Mouse (Mus musculus) midbrain, embryonic 13.5 days (tissue): ENCODE data around the gene Nfatc3. TPM values are rescaled to one million over a fixed set of nuclear protein-coding genes. Genes with fewer than 3 reads are reported as not detected.

ENCODE experiments used
- ATAC-seq: fragments of 200-750 bp; cut with Nextera tagmentation; 2 replicates; pipeline ENCODE4 v1.8.0; 2017; ENCODE audit warnings: mild to moderate bottlenecking, moderate TSS enrichment, moderate library complexity
- H3K27ac ChIP-seq: fragments of 300-500 bp; sonication (generic); 2 replicates; pipeline ENCODE4 v1.5.1; 2015; ENCODE audit warnings: inconsistent platforms, mild to moderate bottlenecking, moderate library complexity
- H3K27me3 ChIP-seq: fragments of 300-500 bp; sonication (generic); 2 replicates; pipeline ENCODE4 v1.6.1; 2015; ENCODE audit warnings: mild to moderate bottlenecking, inconsistent platforms
- H3K36me3 ChIP-seq: fragments of 300-500 bp; sonication (generic); 2 replicates; pipeline ENCODE4 v1.6.1; 2015; ENCODE audit warnings: mild to moderate bottlenecking, inconsistent platforms
- H3K4me1 ChIP-seq: fragments of 300-500 bp; sonication (generic); replicated peaks from 2 replicates; pipeline ENCODE4 v1.6.1; 2015; ENCODE audit warnings: inconsistent platforms
- H3K4me2 ChIP-seq: fragments of 300-500 bp; sonication (generic); replicated peaks from 2 replicates; pipeline ENCODE4 v1.6.1; 2015; ENCODE audit warnings: moderate library complexity, mild to moderate bottlenecking, inconsistent platforms
- H3K4me3 ChIP-seq: fragments of 300-500 bp; sonication (generic); replicated peaks from 2 replicates; pipeline ENCODE4 v1.5.1; 2015; ENCODE audit warnings: mild to moderate bottlenecking, inconsistent platforms
- H3K9ac ChIP-seq: fragments of 300-500 bp; sonication (generic); replicated peaks from 2 replicates; pipeline ENCODE4 v1.6.1; 2015; ENCODE audit warnings: mild to moderate bottlenecking, inconsistent platforms
- H3K9me3 ChIP-seq: fragments of 300-500 bp; sonication (generic); 2 replicates; pipeline ENCODE4 v1.6.1; 2016; ENCODE audit warnings: mild to moderate bottlenecking, inconsistent platforms
- WGBS: fragments of 180-500 bp; shearing (Covaris S2); methylation state at CpG from one replicate; pipeline ENCODE4 v1.1.7; 2015; 5-methylcytosine and 5-hydroxymethylcytosine counted together
- polyA plus RNA-seq: library from polyadenylated mRNA; unstranded; fragments of >200 nt; fragmentation: Nextera tagmentation; extraction: Ambion mirVana; gene quantifications from 2 replicates; pipeline ENCODE4 v1.2.1, GENCODE M21; 2015

Gene Nfatc3
- polyA plus RNA-seq, 1 experiment from 2014 or later = 4.4 TPM

GRCm38 (mm10) chr8:106138616-106139015 is 80.0 kb downstream of the Nfatc3 start:
- Histone ChIP-seq H3K4me1 (peaks cover 29% of the 10 kb centered on the region), H3K36me3 (no peaks in the 10 kb centered on the region), H3K27ac (no peak overlapping the region), H3K9ac (0 out of 2 replicates have a peak overlapping the region, but pooled peaks have one; percentile 52), H3K9me3 (no peaks in the 10 kb centered on the region), H3K27me3 (peaks cover 69% of the 10 kb centered on the region), H3K4me2 (peak overlapping the region; percentile 76), H3K4me3 (peak overlapping the region; percentile 46)
- 20% methylated on average over 7 of the region's 7 CpGs for WGBS
- ATAC-seq = no peak

GRCm38 (mm10) chr8:106140191-106140590 is 81.6 kb downstream of the Nfatc3 start:
- Histone ChIP-seq H3K27ac (no peak overlapping the region), H3K4me2 (no peak overlapping the region), H3K36me3 (no peaks in the 10 kb centered on the region), H3K27me3 (peaks cover 53% of the 10 kb centered on the region), H3K4me1 (peaks cover 29% of the 10 kb centered on the region), H3K9ac (no peak overlapping the region), H3K9me3 (no peaks in the 10 kb centered on the region), H3K4me3 (no peak overlapping the region)
- WGBS = 68% methylated on average over 5 of the region's 5 CpGs
- no peak for ATAC-seq

- Histone ChIP-seq H3K4me1 (peaks cover 27% of the 10 kb centered on the region), H3K27ac (no peak overlapping the region), H3K27me3 (peaks cover 48% of the 10 kb centered on the region), H3K9ac (no peak overlapping the region), H3K4me3 (no peak overlapping the region), H3K4me2 (no peak overlapping the region), H3K9me3 (no peaks in the 10 kb centered on the region), H3K36me3 (no peaks in the 10 kb centered on the region)
- ATAC-seq = peak; percentile 79
- 17% methylated on average over 13 of the region's 13 CpGs for WGBS
Observed at GRCm38 (mm10) chr8:106140769-106141168, 82.1 kb downstream of the Nfatc3 start.

DNA sequence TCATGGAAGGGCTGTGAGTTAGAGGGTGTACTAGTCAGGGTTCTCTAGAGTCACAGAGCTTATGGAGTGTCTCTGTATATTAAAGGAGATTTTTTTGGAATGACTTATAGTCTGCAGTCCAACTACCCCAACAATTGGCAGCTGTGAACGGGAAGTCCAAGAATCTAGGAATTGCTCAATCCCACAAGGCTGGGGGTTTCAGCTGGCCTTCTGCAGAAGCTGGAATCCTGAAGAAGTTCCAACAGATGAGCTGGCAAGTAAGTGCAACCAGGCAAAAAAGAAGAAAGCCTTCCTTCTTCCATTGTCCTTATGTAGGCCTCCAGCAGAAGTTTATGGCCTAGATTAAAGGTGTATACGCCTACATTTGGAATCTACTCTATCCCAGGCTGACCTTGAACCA is 86.7 kb downstream of the Nfatc3 start:
- Histone ChIP-seq H3K36me3 (no peaks in the 10 kb centered on the region), H3K27me3 (peaks cover 2% of the 10 kb centered on the region), H3K4me1 (0 out of 2 replicates have a peak, but pooled peaks cover 3% of the 10 kb centered on the region), H3K9me3 (no peaks in the 10 kb centered on the region), H3K9ac (no peak overlapping the region), H3K4me2 (no peak overlapping the region), H3K27ac (no peak overlapping the region), H3K4me3 (no peak overlapping the region)
- no peak for ATAC-seq
- WGBS = 98% methylated on average over 2 of the region's 2 CpGs

DNA sequence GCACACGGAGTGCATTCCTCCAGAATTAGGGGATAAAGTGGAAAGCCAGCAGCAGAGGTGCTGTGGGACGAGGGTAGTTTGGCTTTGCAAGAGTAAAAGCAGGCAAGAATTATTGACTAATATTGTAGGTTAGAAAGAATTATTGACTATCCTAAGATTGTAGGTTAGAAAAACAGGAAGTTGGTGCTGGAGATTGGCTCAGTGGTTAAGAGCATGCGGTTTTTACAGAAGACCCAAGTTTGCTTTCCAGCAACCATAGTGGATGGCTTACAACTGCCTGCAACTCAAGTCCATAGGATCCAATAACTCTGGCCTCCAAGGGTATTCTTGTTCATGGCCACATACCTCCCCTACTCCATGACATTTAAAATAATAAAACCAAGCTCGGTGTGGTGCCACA is 87.4 kb downstream of the Nfatc3 start:
- no peaks in the 10 kb centered on the region for H3K27me3 ChIP-seq
- H3K4me2 ChIP-seq = no peak overlapping the region
- WGBS = 94% methylated on average over 4 of the region's 4 CpGs
- peaks cover 8% of the 10 kb centered on the region for H3K4me1 ChIP-seq
- no peak overlapping the region for H3K27ac ChIP-seq
- no peak overlapping the region for H3K4me3 ChIP-seq
- no peaks in the 10 kb centered on the region for H3K36me3 ChIP-seq
- H3K9me3 ChIP-seq = no peaks in the 10 kb centered on the region
- ATAC-seq = no peak
- no peak overlapping the region for H3K9ac ChIP-seq

GRCm38 (mm10) chr8:106147868-106148565 is 89.4 kb downstream of the Nfatc3 start:
- Histone ChIP-seq H3K4me2 (no peak overlapping the region), H3K27ac (no peak overlapping the region), H3K9ac (no peak overlapping the region), H3K4me3 (no peak overlapping the region), H3K4me1 (peaks cover 19% of the 10 kb centered on the region), H3K36me3 (no peaks in the 10 kb centered on the region; the same call in 1 of the 2 replicates), H3K27me3 (no peaks in the 10 kb centered on the region), H3K9me3 (no peaks in the 10 kb centered on the region)
- WGBS = 86% methylated on average over 6 of the region's 6 CpGs
- ATAC-seq = no peak

DNA sequence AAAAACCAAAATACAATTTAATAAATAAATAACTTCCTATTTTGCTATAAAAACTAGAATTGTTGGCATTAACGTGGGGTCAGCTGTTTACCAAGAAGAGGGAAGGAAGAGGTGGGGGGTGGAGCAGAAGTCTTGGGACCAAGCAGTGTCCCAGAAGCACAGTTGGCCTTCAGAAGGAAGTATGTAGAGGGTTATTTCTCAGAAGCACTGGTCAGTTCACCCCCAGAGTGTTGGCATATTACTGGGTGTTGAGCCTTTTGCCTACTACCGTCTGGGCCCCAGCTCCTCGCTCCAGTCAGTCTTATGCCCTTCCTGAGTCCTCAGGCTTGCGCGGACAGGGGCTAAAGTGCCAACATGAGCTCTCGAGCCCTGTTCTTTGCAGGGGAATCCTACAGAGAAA is 90.4 kb downstream of the Nfatc3 start:
- no peak for ATAC-seq
- WGBS = 87% methylated on average over 6 of the region's 6 CpGs
- no peaks in the 10 kb centered on the region for H3K9me3 ChIP-seq
- H3K27me3 ChIP-seq = no peaks in the 10 kb centered on the region
- no peaks in the 10 kb centered on the region; the same call in 1 of the 2 replicates for H3K36me3 ChIP-seq
- H3K9ac ChIP-seq = no peak overlapping the region
- peaks cover 19% of the 10 kb centered on the region for H3K4me1 ChIP-seq
- H3K4me2 ChIP-seq = no peak overlapping the region
- no peak overlapping the region for H3K4me3 ChIP-seq
- no peak overlapping the region for H3K27ac ChIP-seq

DNA sequence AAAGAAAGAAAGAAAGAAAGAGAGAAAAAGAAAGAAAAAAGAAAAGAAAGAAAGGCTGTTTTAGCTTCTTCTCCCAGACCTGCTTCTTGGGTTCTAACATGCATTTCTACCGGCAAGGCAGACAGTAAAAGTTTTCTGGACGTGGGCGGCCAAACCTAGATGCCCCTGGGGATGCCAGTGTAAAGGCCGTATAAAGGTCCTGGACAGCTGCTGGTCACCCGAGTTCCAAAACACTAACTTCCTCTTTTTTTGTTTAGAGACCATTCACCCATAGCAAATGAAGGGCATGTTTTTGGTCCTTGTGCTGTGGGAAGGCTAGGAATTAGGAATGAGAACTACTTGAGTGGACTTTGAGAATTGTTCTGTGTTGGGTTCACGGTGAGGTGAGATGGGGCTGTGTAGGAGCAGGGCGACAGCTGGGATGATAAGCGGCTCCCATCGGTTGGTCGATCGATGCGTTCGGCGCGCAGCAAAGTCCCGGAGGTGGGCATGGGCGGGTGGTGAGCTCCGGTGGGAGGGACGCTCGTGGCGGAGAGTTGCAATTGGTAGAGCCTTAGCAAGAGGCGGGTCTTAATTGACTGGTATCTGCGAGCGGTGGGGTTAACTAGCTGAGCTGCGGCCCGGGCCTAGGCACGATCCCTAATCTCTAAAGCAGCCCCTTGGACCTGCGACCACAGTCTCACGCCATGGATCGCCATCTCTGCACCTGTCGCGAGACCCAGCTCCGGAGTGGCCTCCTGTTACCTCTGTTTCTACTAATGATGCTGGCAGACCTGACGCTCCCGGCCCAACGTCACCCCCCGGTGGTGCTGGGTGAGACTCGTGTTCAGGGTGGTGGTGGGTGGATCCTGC is 91.4 kb downstream of the Nfatc3 start, which contains the start of gene Pla2g15:
Gene Pla2g15 (plus strand): TSS at position 599 of the 852 bp plus-strand sequence.
- Histone ChIP-seq H3K9ac (peak within 1 kb of the TSS; percentile 73), H3K4me2 (peak within 1 kb of the TSS; percentile 66), H3K9me3 (no peaks in the 10 kb centered on the region), H3K36me3 (peaks cover 7% of the 10 kb centered on the region), H3K4me3 (peak within 1 kb of the TSS; percentile 63), H3K27ac (peak within 1 kb of the TSS; percentile 19; the same call in 1 of the 2 replicates), H3K27me3 (no peaks in the 10 kb centered on the region), H3K4me1 (peaks cover 19% of the 10 kb centered on the region)
- WGBS = 3% methylated on average over 38 of the region's 38 CpGs
- ATAC-seq = peak; percentile 99

DNA sequence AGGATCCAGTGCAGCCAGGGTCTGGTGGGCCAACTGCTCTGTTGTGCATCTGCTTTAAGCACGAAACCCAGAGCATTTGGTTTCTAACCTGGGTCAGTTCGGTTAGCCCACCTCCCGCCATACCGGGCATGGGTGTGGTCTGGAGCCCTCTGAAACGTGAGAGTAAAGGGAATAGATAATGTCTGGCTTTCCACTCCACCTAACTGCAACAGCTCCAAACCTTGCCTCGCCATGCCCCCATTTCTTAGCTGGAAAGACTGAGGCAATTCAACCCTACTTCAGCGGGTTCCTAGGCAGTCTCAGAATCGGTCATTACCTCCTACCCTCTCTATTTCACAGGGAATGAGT is 92.0 kb downstream of the Nfatc3 start:
- peak overlapping the region; percentile 73 for H3K9ac ChIP-seq
- ATAC-seq = no peak
- H3K27ac ChIP-seq = peak overlapping the region; percentile 19; the same call in 1 of the 2 replicates
- H3K4me1 ChIP-seq = peaks cover 19% of the 10 kb centered on the region
- H3K4me2 ChIP-seq = peak overlapping the region; percentile 66
- 21% methylated on average over 8 of the region's 8 CpGs for WGBS
- H3K9me3 ChIP-seq = no peaks in the 10 kb centered on the region
- H3K36me3 ChIP-seq = peaks cover 8% of the 10 kb centered on the region
- no peaks in the 10 kb centered on the region for H3K27me3 ChIP-seq
- H3K4me3 ChIP-seq = peak overlapping the region; percentile 63

DNA sequence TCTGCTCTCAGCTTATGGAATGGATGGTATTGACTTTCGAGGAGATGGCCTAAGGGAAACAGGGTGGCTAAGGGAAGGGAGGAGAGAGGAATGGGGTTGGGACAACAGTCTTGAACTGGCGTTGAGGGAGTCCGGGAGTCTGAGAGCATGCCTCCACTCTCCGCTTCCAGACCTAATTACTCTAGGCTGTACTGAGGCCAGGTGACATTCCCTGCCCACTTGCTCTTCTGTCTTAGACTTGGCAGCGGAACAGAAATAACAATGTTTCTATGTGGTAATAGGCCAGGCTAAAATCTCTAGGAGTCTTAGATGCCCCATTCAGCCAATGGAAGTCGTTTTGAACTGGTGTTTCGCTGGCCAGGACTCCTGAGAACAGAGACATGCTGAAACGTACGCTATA is 92.4 kb downstream of the Nfatc3 start:
- peaks cover 10% of the 10 kb centered on the region for H3K36me3 ChIP-seq
- 87% methylated on average over 9 of the region's 9 CpGs for WGBS
- peak overlapping the region; percentile 63 for H3K4me3 ChIP-seq
- no peaks in the 10 kb centered on the region for H3K9me3 ChIP-seq
- H3K27me3 ChIP-seq = no peaks in the 10 kb centered on the region
- peak overlapping the region; percentile 66 for H3K4me2 ChIP-seq
- no peak overlapping the region for H3K27ac ChIP-seq
- H3K4me1 ChIP-seq = peaks cover 19% of the 10 kb centered on the region
- no peak for ATAC-seq
- H3K9ac ChIP-seq = peak overlapping the region; percentile 73

- Histone ChIP-seq H3K4me3 (no peak overlapping the region), H3K27ac (no peak overlapping the region), H3K9ac (no peak overlapping the region), H3K4me1 (peaks cover 19% of the 10 kb centered on the region), H3K27me3 (no peaks in the 10 kb centered on the region), H3K36me3 (peaks cover 24% of the 10 kb centered on the region), H3K4me2 (no peak overlapping the region), H3K9me3 (no peaks in the 10 kb centered on the region)
- no peak for ATAC-seq
- 89% methylated on average over 4 of the region's 4 CpGs for WGBS
Observed at GRCm38 (mm10) chr8:106152876-106153275, 94.2 kb downstream of the Nfatc3 start.

DNA sequence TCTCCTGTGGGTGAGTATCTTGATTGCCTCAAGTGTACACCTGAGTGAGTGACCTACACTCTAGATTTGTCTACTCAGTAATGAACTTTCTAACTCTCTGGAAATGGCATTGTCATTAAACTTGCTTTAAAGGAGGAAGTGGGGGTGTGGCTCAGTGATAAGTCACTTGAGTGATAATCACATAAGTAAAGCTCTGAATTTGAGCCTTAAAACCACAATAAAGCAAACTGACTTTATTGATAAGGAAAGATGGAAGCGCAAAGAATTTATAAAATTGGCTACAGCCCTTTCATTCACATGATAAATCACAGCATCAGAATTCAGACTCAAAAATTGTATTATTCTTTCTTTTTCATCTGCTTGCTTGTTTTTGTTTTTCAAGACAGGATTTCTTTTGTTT is 98.8 kb downstream of the Nfatc3 start:
- no peak overlapping the region for H3K9ac ChIP-seq
- H3K27ac ChIP-seq = no peak overlapping the region
- no peaks in the 10 kb centered on the region for H3K9me3 ChIP-seq
- WGBS = 97% methylated on average over 1 of the region's 1 CpGs
- peaks cover 59% of the 10 kb centered on the region for H3K36me3 ChIP-seq
- no peak overlapping the region for H3K4me2 ChIP-seq
- no peak overlapping the region for H3K4me3 ChIP-seq
- no peaks in the 10 kb centered on the region for H3K4me1 ChIP-seq
- ATAC-seq = no peak
- no peaks in the 10 kb centered on the region for H3K27me3 ChIP-seq
